Mouse (Mus musculus) liver, postnatal 0 days (tissue): ENCODE measurements around the gene Asic1.

Source experiments
- CTCF ChIP-seq: sonication (generic); IDR thresholded peaks from 2 replicates; pipeline ENCODE4 v1.5.1; 2016; ENCODE audit warnings: antibody characterized with exemption, low read depth
- EP300 ChIP-seq: IDR thresholded peaks from 2 replicates; pipeline ENCODE4 v1.6.1; 2016; ENCODE audit warnings: antibody characterized with exemption, low read depth, mild to moderate bottlenecking

DNA sequence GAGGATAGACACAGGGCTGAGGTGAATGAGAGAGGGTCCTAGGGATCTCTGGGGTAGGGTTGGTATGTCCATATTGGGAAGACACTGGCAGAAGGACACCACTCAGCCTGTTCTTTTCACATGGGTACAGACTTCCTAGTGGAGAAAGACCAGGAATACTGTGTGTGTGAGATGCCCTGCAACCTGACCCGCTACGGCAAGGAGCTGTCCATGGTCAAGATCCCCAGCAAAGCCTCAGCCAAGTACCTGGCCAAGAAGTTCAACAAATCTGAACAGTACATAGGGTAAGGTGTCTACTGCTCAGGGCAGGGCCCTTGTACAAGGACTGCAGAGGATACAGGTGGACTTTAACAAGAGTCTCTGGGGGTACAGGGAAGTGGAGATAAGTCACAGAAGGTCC is 27.1 kb downstream of the Asic1 start:
- TF ChIP-seq CTCF (no peak), EP300 (no peak)
